Mouse (Mus musculus) MEL (cell line): Measurements from ENCODE around the gene Hoxd13. TPM values are rescaled to one million over a fixed set of nuclear protein-coding genes. Genes with fewer than 3 reads are reported as not detected.

Source experiments
- DNase-seq: peaks from one replicate; pipeline ENCODE4 v3.0.0; 2011; ENCODE audit warnings: low read depth, low spot score
- H3K27ac ChIP-seq: 2 replicates; pipeline ENCODE4 v1.5.1; 2012; ENCODE audit warnings: low read depth, mild to moderate bottlenecking, control low read depth, low read length, moderate library complexity; ENCODE audit not compliant: control insufficient read depth
- H3K27me3 ChIP-seq, 2 experiments: fragments of 150-350 bp in 1 of 2; sonication (generic) in 1 of 2; 2 replicates each; pipeline ENCODE4 v1.6.1; 2012; ENCODE audit warnings: low read length in 2 of 2, mild to moderate bottlenecking in 2 of 2, improper control_type of control experiment in 1 of 2, moderate library complexity in 1 of 2; ENCODE audit not compliant: insufficient read depth in 2 of 2, control insufficient read depth in 1 of 2
- H3K36me3 ChIP-seq, 2 experiments: 2 replicates each; pipeline ENCODE4 v1.6.1; 2012 to 2014; ENCODE audit warnings: low read length in 2 of 2, improper control_type of control experiment in 1 of 2, inconsistent platforms in 1 of 2, mild to moderate bottlenecking in 1 of 2; ENCODE audit not compliant: insufficient read depth in 2 of 2, control insufficient read depth in 1 of 2
- H3K4me1 ChIP-seq, 2 experiments: fragments of 150-350 bp in 1 of 2; sonication (generic) in 1 of 2; 2 replicates each; pipeline ENCODE4 v1.6.1; 2012; ENCODE audit warnings: low read length in 2 of 2, improper control_type of control experiment in 1 of 2, mild to moderate bottlenecking in 1 of 2; ENCODE audit not compliant: insufficient read depth in 2 of 2, control insufficient read depth in 1 of 2
- H3K4me3 ChIP-seq, 2 experiments: fragments of 150-350 bp in 1 of 2; sonication (generic) in 1 of 2; 2 replicates each; pipeline ENCODE4 v1.5.1; 2012; ENCODE audit warnings: low read depth in 2 of 2, low read length in 2 of 2, mild to moderate bottlenecking in 2 of 2, moderate library complexity in 2 of 2, control low read depth in 1 of 2, improper control_type of control experiment in 1 of 2; ENCODE audit not compliant: control insufficient read depth in 1 of 2, insufficient read depth in 1 of 2
- H3K79me2 ChIP-seq: 2 replicates; pipeline ENCODE4 v1.6.1; 2012; ENCODE audit warnings: mild to moderate bottlenecking, low read length, moderate library complexity; ENCODE audit not compliant: control insufficient read depth, poor library complexity, insufficient read depth
- H3K9ac ChIP-seq: 2 replicates; pipeline ENCODE4 v1.6.1; 2012; ENCODE audit warnings: low read depth, mild to moderate bottlenecking, control low read depth, low read length, moderate library complexity; ENCODE audit not compliant: control insufficient read depth, poor library complexity, severe bottlenecking
- H3K9me3 ChIP-seq: fragments of 150-350 bp; sonication (generic); replicated peaks from 2 replicates; pipeline ENCODE4 v1.6.1; 2012; ENCODE audit warnings: mild to moderate bottlenecking, low read length, improper control_type of control experiment, moderate library complexity; ENCODE audit not compliant: insufficient read depth
- CHD1 ChIP-seq: IDR thresholded peaks from 2 replicates; pipeline ENCODE4 v1.6.1; 2012; ENCODE audit warnings: low read depth, mild to moderate bottlenecking, inconsistent platforms, low read length, improper control_type of control experiment
- CHD2 ChIP-seq: IDR thresholded peaks from 2 replicates; pipeline ENCODE4 v1.6.1; 2011; ENCODE audit warnings: low read length, improper control_type of control experiment
- CTCF ChIP-seq, 3 experiments: IDR thresholded peaks in 2 of 3; conservative IDR thresholded peaks in 1 of 3; 2 replicates each; pipeline ENCODE4 v1.5.1; 2011 to 2012; ENCODE audit warnings: low read length in 3 of 3, low read depth in 2 of 3, mild to moderate bottlenecking in 2 of 3, improper control_type of control experiment in 1 of 3, inconsistent platforms in 1 of 3, mixed read lengths in 1 of 3, moderate library complexity in 1 of 3; ENCODE audit not compliant: control insufficient read depth in 1 of 3, insufficient read depth in 1 of 3, poor library complexity in 1 of 3, severe bottlenecking in 1 of 3
- GATA1 ChIP-seq: IDR thresholded peaks from 2 replicates; pipeline ENCODE4 v1.6.1; 2011; ENCODE audit warnings: low read depth, low read length, improper control_type of control experiment
- HCFC1 ChIP-seq: IDR thresholded peaks from 2 replicates; pipeline ENCODE4 v1.6.1; 2012; ENCODE audit warnings: low read depth, mild to moderate bottlenecking, inconsistent platforms, low read length, improper control_type of control experiment, moderate library complexity
- MXI1 ChIP-seq: IDR thresholded peaks from 2 replicates; pipeline ENCODE4 v1.6.1; 2011; ENCODE audit warnings: mild to moderate bottlenecking, low read depth, low read length, improper control_type of control experiment
- RAD21 ChIP-seq: IDR thresholded peaks from 2 replicates; pipeline ENCODE4 v1.6.1; 2011; ENCODE audit warnings: mild to moderate bottlenecking, low read depth, low read length, improper control_type of control experiment
- SIN3A ChIP-seq: IDR thresholded peaks from 2 replicates; pipeline ENCODE4 v1.6.1; 2012; ENCODE audit warnings: low read length, improper control_type of control experiment, inconsistent platforms
- SMC3 ChIP-seq: IDR thresholded peaks from 2 replicates; pipeline ENCODE4 v1.6.1; 2011; ENCODE audit warnings: low read depth, low read length, improper control_type of control experiment
- UBTF ChIP-seq: IDR thresholded peaks from 2 replicates; pipeline ENCODE4 v1.6.1; 2012; ENCODE audit warnings: low read depth, mild to moderate bottlenecking, inconsistent platforms, low read length, improper control_type of control experiment, moderate library complexity, borderline replicate concordance; ENCODE audit not compliant: insufficient read depth
- USF2 ChIP-seq, 2 experiments: IDR thresholded peaks; 2 replicates each; pipeline ENCODE4 v1.6.1; 2011 to 2012; ENCODE audit warnings: improper control_type of control experiment in 2 of 2, low read length in 2 of 2, borderline replicate concordance in 1 of 2, inconsistent platforms in 1 of 2, low read depth in 1 of 2, mild to moderate bottlenecking in 1 of 2; ENCODE audit not compliant: insufficient read depth in 1 of 2
- ZC3H11A ChIP-seq: IDR thresholded peaks from 2 replicates; pipeline ENCODE4 v1.6.1; 2012; ENCODE audit warnings: low read depth, mild to moderate bottlenecking, inconsistent platforms, low read length, improper control_type of control experiment
- ZNF384 ChIP-seq: IDR thresholded peaks from 2 replicates; pipeline ENCODE4 v1.6.1; 2012; ENCODE audit warnings: low read depth, mild to moderate bottlenecking, inconsistent platforms, low read length, improper control_type of control experiment
- polyA plus RNA-seq, 2 experiments: library from polyadenylated mRNA; stranded (reverse) in 1 of 2; unstranded in 1 of 2; fragments of >175 nt in 1 of 2; fragments of >200 nt in 1 of 2; gene quantifications; 2 replicates each; pipeline versions ENCODE4 v1.2.1 to v1.2.4; 2012; ENCODE audit warnings: low replicate concordance in 2 of 2, low read depth in 1 of 2; ENCODE audit not compliant: insufficient read length in 2 of 2, insufficient read depth in 1 of 2, missing spikeins in 1 of 2
- total RNA-seq: library from RNA; depleted of rRNA; stranded (reverse); fragments of 300-350 nt; gene quantifications from 2 replicates; pipeline ENCODE4 v1.2.3, GENCODE M21; 2012

Hoxd13 gene
- total and polyA plus RNA-seq, 3 experiments: not detected

GRCm38 (mm10) chr2:74660421-74661375, 7.4 kb upstream of the Hoxd13 start:
- Histone ChIP-seq H3K27ac (no peak overlapping the region), H3K9ac (no peak overlapping the region), H3K4me3 (no peak overlapping the region), H3K4me1 (no peaks in the 10 kb centered on the region), H3K79me2 (no peaks in the 10 kb centered on the region), H3K9me3 (no peaks in the 10 kb centered on the region), H3K27me3 (no peaks in the 10 kb centered on the region), H3K36me3 (no peaks in the 10 kb centered on the region)
- DNase-seq: no peak
- TF ChIP-seq CHD2: no peak
- no peak for TF ChIP-seq UBTF

- H3K27me3 ChIP-seq: no peaks in the 10 kb centered on the region
- peak; percentile 83 for TF ChIP-seq SMC3
- TF ChIP-seq SIN3A: no peak
- peak; percentile 91 for TF ChIP-seq RAD21
- TF ChIP-seq CTCF (IDR thresholded peaks at IDR 0.05 in 2 of 3, conservative IDR thresholded peaks at IDR 0.05 in 1 of 3; ENCODE audit: control insufficient read depth in 1 of 3, insufficient read depth in 1 of 3, low read depth in 2 of 3, low read length in 3 of 3, poor library complexity in 1 of 3, severe bottlenecking in 1 of 3): peak; percentile 30 to 78 (median 75); a peak in 5 of 6 replicates
- no peak for TF ChIP-seq MXI1
- TF ChIP-seq HCFC1: no peak
- peak; percentile 80 for TF ChIP-seq ZC3H11A
- TF ChIP-seq, all 39 proteins: peak for 4
These were observed 6.4 kb upstream of the Hoxd13 start for GRCm38 (mm10) chr2:74661685-74662084.

GRCm38 (mm10) chr2:74663291-74663925, 4.7 kb upstream of the Hoxd13 start:
- peak overlapping the region; percentile 42 for H3K9ac ChIP-seq
- no peaks in the 10 kb centered on the region for H3K4me1 ChIP-seq
- H3K4me3 ChIP-seq: peak overlapping the region; percentile 68 to 84
- no peaks in the 10 kb centered on the region for H3K79me2 ChIP-seq
- TF ChIP-seq CTCF (IDR thresholded peaks at IDR 0.05 in 2 of 3, conservative IDR thresholded peaks at IDR 0.05 in 1 of 3; ENCODE audit: control insufficient read depth in 1 of 3, insufficient read depth in 1 of 3, low read depth in 2 of 3, low read length in 3 of 3, poor library complexity in 1 of 3, severe bottlenecking in 1 of 3) (peak; percentile 80 to 91 (median 89)), ZC3H11A (peak; percentile 77), RAD21 (peak; percentile 95), USF2 (IDR thresholded peaks at IDR 0.05; ENCODE audit: borderline replicate concordance in 1 of 2, insufficient read depth in 1 of 2, low read depth in 1 of 2, low read length in 2 of 2) (no peak), SMC3 (peak; percentile 91), GATA1 (peak; percentile 57), ZNF384 (0 out of 2 replicates have a peak, but pooled peaks have one; percentile 15), CHD1 (no peak)
- no peaks in the 10 kb centered on the region for H3K9me3 ChIP-seq
- H3K27me3 ChIP-seq: no peaks in the 10 kb centered on the region
- H3K36me3 ChIP-seq: no peaks in the 10 kb centered on the region
- H3K27ac ChIP-seq: no peak overlapping the region
- DNase-seq: peak; percentile 81

More at GRCm38 (mm10) chr2:74661685-74662084, 6.4 kb upstream of the Hoxd13 start:
- no peaks in the 10 kb centered on the region for H3K9me3 ChIP-seq
- no peak overlapping the region for H3K27ac ChIP-seq
- H3K4me1 ChIP-seq: no peaks in the 10 kb centered on the region
- H3K36me3 ChIP-seq: no peaks in the 10 kb centered on the region
- peak; percentile 52 for DNase-seq
- H3K4me3 ChIP-seq: no peak overlapping the region
- H3K79me2 ChIP-seq: no peaks in the 10 kb centered on the region
- H3K9ac ChIP-seq: no peak overlapping the region
